Mouse (Mus musculus): Measurements from ENCODE around the gene Me1.

DNA sequence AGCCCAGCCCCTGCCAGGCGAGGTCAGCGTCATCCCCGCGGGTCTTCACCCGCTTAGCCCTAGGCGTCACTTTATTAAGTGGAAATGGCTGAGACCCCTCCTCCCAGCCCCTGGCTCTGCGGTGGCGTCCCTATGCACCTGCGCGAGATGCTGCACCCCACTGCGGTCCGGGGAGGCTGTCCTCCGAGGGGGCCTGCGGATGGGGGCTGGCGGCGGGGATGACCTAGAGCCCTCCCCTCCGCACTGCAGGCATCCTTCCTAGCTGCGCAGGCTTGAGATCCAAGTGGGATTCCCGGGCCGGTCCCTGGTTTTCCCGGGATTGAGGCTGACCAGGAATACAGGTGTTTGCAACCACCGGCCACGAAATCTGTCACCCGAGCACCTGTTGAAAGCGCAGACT is 123.6 kb downstream of the Me1 start:
- TF ChIP-seq CTCF (IDR thresholded peaks at IDR 0.05; ENCODE audit: low read depth) (no peak), EP300 (IDR thresholded peaks at IDR 0.05; ENCODE audit: low read depth) (no peak)
